Mouse (Mus musculus) MEL (cell line): ENCODE measurements around the gene Lin7c. TPM values are rescaled to one million over a fixed set of nuclear protein-coding genes. Genes with fewer than 3 reads are reported as not detected.

Source experiments
- DNase-seq: peaks from one replicate; pipeline ENCODE4 v3.0.0; 2011; ENCODE audit warnings: low read depth, low spot score
- H3K27ac ChIP-seq: 2 replicates; pipeline ENCODE4 v1.5.1; 2012; ENCODE audit warnings: low read depth, mild to moderate bottlenecking, control low read depth, low read length, moderate library complexity; ENCODE audit not compliant: control insufficient read depth
- H3K27me3 ChIP-seq, 2 experiments: fragments of 150-350 bp in 1 of 2; sonication (generic) in 1 of 2; 2 replicates each; pipeline ENCODE4 v1.6.1; 2012; ENCODE audit warnings: low read length in 2 of 2, mild to moderate bottlenecking in 2 of 2, improper control_type of control experiment in 1 of 2, moderate library complexity in 1 of 2; ENCODE audit not compliant: insufficient read depth in 2 of 2, control insufficient read depth in 1 of 2
- H3K36me3 ChIP-seq, 2 experiments: 2 replicates each; pipeline ENCODE4 v1.6.1; 2012 to 2014; ENCODE audit warnings: low read length in 2 of 2, improper control_type of control experiment in 1 of 2, inconsistent platforms in 1 of 2, mild to moderate bottlenecking in 1 of 2; ENCODE audit not compliant: insufficient read depth in 2 of 2, control insufficient read depth in 1 of 2
- H3K4me1 ChIP-seq, 2 experiments: fragments of 150-350 bp in 1 of 2; sonication (generic) in 1 of 2; 2 replicates each; pipeline ENCODE4 v1.6.1; 2012; ENCODE audit warnings: low read length in 2 of 2, improper control_type of control experiment in 1 of 2, mild to moderate bottlenecking in 1 of 2; ENCODE audit not compliant: insufficient read depth in 2 of 2, control insufficient read depth in 1 of 2
- H3K4me3 ChIP-seq, 2 experiments: fragments of 150-350 bp in 1 of 2; sonication (generic) in 1 of 2; 2 replicates each; pipeline ENCODE4 v1.5.1; 2012; ENCODE audit warnings: low read depth in 2 of 2, low read length in 2 of 2, mild to moderate bottlenecking in 2 of 2, moderate library complexity in 2 of 2, control low read depth in 1 of 2, improper control_type of control experiment in 1 of 2; ENCODE audit not compliant: control insufficient read depth in 1 of 2, insufficient read depth in 1 of 2
- H3K79me2 ChIP-seq: 2 replicates; pipeline ENCODE4 v1.6.1; 2012; ENCODE audit warnings: mild to moderate bottlenecking, low read length, moderate library complexity; ENCODE audit not compliant: control insufficient read depth, poor library complexity, insufficient read depth
- H3K9ac ChIP-seq: 2 replicates; pipeline ENCODE4 v1.6.1; 2012; ENCODE audit warnings: low read depth, mild to moderate bottlenecking, control low read depth, low read length, moderate library complexity; ENCODE audit not compliant: control insufficient read depth, poor library complexity, severe bottlenecking
- H3K9me3 ChIP-seq: fragments of 150-350 bp; sonication (generic); replicated peaks from 2 replicates; pipeline ENCODE4 v1.6.1; 2012; ENCODE audit warnings: mild to moderate bottlenecking, low read length, improper control_type of control experiment, moderate library complexity; ENCODE audit not compliant: insufficient read depth
- BHLHE40 ChIP-seq: IDR thresholded peaks from 2 replicates; pipeline ENCODE4 v1.6.1; 2012; ENCODE audit warnings: low read depth, mild to moderate bottlenecking, inconsistent platforms, low read length, improper control_type of control experiment, borderline replicate concordance
- CHD1 ChIP-seq: IDR thresholded peaks from 2 replicates; pipeline ENCODE4 v1.6.1; 2012; ENCODE audit warnings: low read depth, mild to moderate bottlenecking, inconsistent platforms, low read length, improper control_type of control experiment
- CTCF ChIP-seq, 3 experiments: IDR thresholded peaks in 2 of 3; conservative IDR thresholded peaks in 1 of 3; 2 replicates each; pipeline ENCODE4 v1.5.1; 2011 to 2012; ENCODE audit warnings: low read length in 3 of 3, low read depth in 2 of 3, mild to moderate bottlenecking in 2 of 3, improper control_type of control experiment in 1 of 3, inconsistent platforms in 1 of 3, mixed read lengths in 1 of 3, moderate library complexity in 1 of 3; ENCODE audit not compliant: control insufficient read depth in 1 of 3, insufficient read depth in 1 of 3, poor library complexity in 1 of 3, severe bottlenecking in 1 of 3
- ELF1 ChIP-seq: IDR thresholded peaks from 2 replicates; pipeline ENCODE4 v1.6.1; 2014; ENCODE audit warnings: low read depth, mild to moderate bottlenecking, inconsistent platforms, low read length, improper control_type of control experiment, moderate library complexity
- EP300 ChIP-seq, 2 experiments: IDR thresholded peaks; 2 replicates each; pipeline ENCODE4 v1.6.1; 2011; ENCODE audit warnings: improper control_type of control experiment in 2 of 2, low read length in 2 of 2, low read depth in 1 of 2, mild to moderate bottlenecking in 1 of 2
- GABPA ChIP-seq: IDR thresholded peaks from 2 replicates; pipeline ENCODE4 v1.6.1; 2012; ENCODE audit warnings: low read depth, mild to moderate bottlenecking, inconsistent platforms, low read length, improper control_type of control experiment, moderate library complexity
- HCFC1 ChIP-seq: IDR thresholded peaks from 2 replicates; pipeline ENCODE4 v1.6.1; 2012; ENCODE audit warnings: low read depth, mild to moderate bottlenecking, inconsistent platforms, low read length, improper control_type of control experiment, moderate library complexity
- JUND ChIP-seq: IDR thresholded peaks from 2 replicates; pipeline ENCODE4 v1.6.1; 2011; ENCODE audit warnings: low read depth, mild to moderate bottlenecking, improper control_type of control experiment, low read length
- KAT2A ChIP-seq: conservative IDR thresholded peaks from 2 replicates; pipeline ENCODE4 v1.6.1; 2012; ENCODE audit warnings: low read depth, low read length, improper control_type of control experiment, inconsistent platforms
- MXI1 ChIP-seq: IDR thresholded peaks from 2 replicates; pipeline ENCODE4 v1.6.1; 2011; ENCODE audit warnings: mild to moderate bottlenecking, low read depth, low read length, improper control_type of control experiment
- MYB ChIP-seq: IDR thresholded peaks from 2 replicates; pipeline ENCODE4 v1.6.1; 2011; ENCODE audit warnings: mild to moderate bottlenecking, low read depth, low read length, improper control_type of control experiment
- SIN3A ChIP-seq: IDR thresholded peaks from 2 replicates; pipeline ENCODE4 v1.6.1; 2012; ENCODE audit warnings: low read length, improper control_type of control experiment, inconsistent platforms
- TAL1 ChIP-seq: IDR thresholded peaks from 2 replicates; pipeline ENCODE4 v1.6.1; 2012; ENCODE audit warnings: mild to moderate bottlenecking, inconsistent platforms, low read length, moderate library complexity, mixed read lengths
- TBP ChIP-seq: IDR thresholded peaks from 2 replicates; pipeline ENCODE4 v1.8.0; 2011; ENCODE audit warnings: low read depth, low read length, improper control_type of control experiment
- UBTF ChIP-seq: IDR thresholded peaks from 2 replicates; pipeline ENCODE4 v1.6.1; 2012; ENCODE audit warnings: low read depth, mild to moderate bottlenecking, inconsistent platforms, low read length, improper control_type of control experiment, moderate library complexity, borderline replicate concordance; ENCODE audit not compliant: insufficient read depth
- ZC3H11A ChIP-seq: IDR thresholded peaks from 2 replicates; pipeline ENCODE4 v1.6.1; 2012; ENCODE audit warnings: low read depth, mild to moderate bottlenecking, inconsistent platforms, low read length, improper control_type of control experiment
- ZMIZ1 ChIP-seq: IDR thresholded peaks from 2 replicates; pipeline ENCODE4 v1.6.1; 2012; ENCODE audit warnings: low read depth, mild to moderate bottlenecking, inconsistent platforms, low read length, improper control_type of control experiment, moderate library complexity
- polyA plus RNA-seq, 2 experiments: library from polyadenylated mRNA; stranded (reverse) in 1 of 2; unstranded in 1 of 2; fragments of >175 nt in 1 of 2; fragments of >200 nt in 1 of 2; gene quantifications; 2 replicates each; pipeline versions ENCODE4 v1.2.1 to v1.2.4; 2012; ENCODE audit warnings: low replicate concordance in 2 of 2, low read depth in 1 of 2; ENCODE audit not compliant: insufficient read length in 2 of 2, insufficient read depth in 1 of 2, missing spikeins in 1 of 2
- total RNA-seq: library from RNA; depleted of rRNA; stranded (reverse); fragments of 300-350 nt; gene quantifications from 2 replicates; pipeline ENCODE4 v1.2.3, GENCODE M21; 2012

Gene Lin7c
- total and polyA plus RNA-seq, 3 experiments = 45.0 to 46.8 TPM; not detected in 1

GRCm38 (mm10) chr2:109884106-109884505, 6.5 kb upstream of the Lin7c start:
- no peak for TF ChIP-seq CHD1
- no peak for TF ChIP-seq ELF1
- no peak for TF ChIP-seq EP300 (IDR thresholded peaks at IDR 0.05; ENCODE audit: low read depth in 1 of 2, low read length in 2 of 2)
- TF ChIP-seq UBTF = no peak
- no peak for TF ChIP-seq BHLHE40
- TF ChIP-seq ZMIZ1 = no peak
- TF ChIP-seq MXI1 = no peak
- no peak for TF ChIP-seq KAT2A
- TF ChIP-seq MYB = no peak
- no peak for TF ChIP-seq GABPA
- TF ChIP-seq TBP = no peak
- TF ChIP-seq JUND = no peak
- TF ChIP-seq HCFC1 = no peak
- Histone ChIP-seq H3K9me3 (no peaks in the 10 kb centered on the region), H3K4me3 (no peak overlapping the region), H3K9ac (no peak overlapping the region), H3K36me3 (no peaks in the 10 kb centered on the region), H3K79me2 (no peaks in the 10 kb centered on the region), H3K27ac (no peak overlapping the region), H3K27me3 (peaks cover 3 to 4% of the 10 kb centered on the region in 2 experiments), H3K4me1 (no peaks in the 10 kb centered on the region)
- DNase-seq = no peak

- H3K27ac ChIP-seq = no peak overlapping the region
- H3K4me1 ChIP-seq = no peaks in the 10 kb centered on the region
- H3K9me3 ChIP-seq = no peaks in the 10 kb centered on the region
- H3K27me3 ChIP-seq = peaks cover 3 to 4% of the 10 kb centered on the region in 2 experiments
- no peaks in the 10 kb centered on the region for H3K79me2 ChIP-seq
- H3K4me3 ChIP-seq = no peak overlapping the region
- TF ChIP-seq CTCF (IDR thresholded peaks at IDR 0.05 in 2 of 3, conservative IDR thresholded peaks at IDR 0.05 in 1 of 3; ENCODE audit: control insufficient read depth in 1 of 3, insufficient read depth in 1 of 3, low read depth in 2 of 3, low read length in 3 of 3, poor library complexity in 1 of 3, severe bottlenecking in 1 of 3) (no peak), KAT2A (no peak), MXI1 (no peak), MYB (no peak), TAL1 (no peak), ZC3H11A (no peak), GABPA (no peak), CHD1 (no peak), TBP (no peak), SIN3A (no peak), ELF1 (no peak)
- H3K36me3 ChIP-seq = no peaks in the 10 kb centered on the region
- DNase-seq = no peak
- H3K9ac ChIP-seq = no peak overlapping the region
Measured at GRCm38 (mm10) chr2:109884507-109884906, 6.1 kb upstream of the Lin7c start.
